Mouse (Mus musculus) limb, embryonic 14.5 days (tissue): ENCODE measurements around the gene Ptpn22. TPM values are rescaled to one million over a fixed set of nuclear protein-coding genes. Genes with fewer than 3 reads are reported as not detected.

ENCODE experiments used
- ATAC-seq: fragments of 200-750 bp; cut with Nextera tagmentation; 2 replicates; pipeline ENCODE4 v1.8.0; 2017; ENCODE audit warnings: low read depth, moderate number of reproducible peaks, moderate TSS enrichment; ENCODE audit not compliant: low FRiP score
- DNase-seq: peaks from one replicate; pipeline ENCODE4 v3.0.0-alpha.2; 2015; ENCODE audit warnings: low spot score
- H3K27ac ChIP-seq: fragments of 300-500 bp; sonication (generic); replicated peaks from 2 replicates; pipeline ENCODE4 v1.5.1; 2014; ENCODE audit warnings: low read depth, mild to moderate bottlenecking, low read length, moderate library complexity, mixed read lengths
- H3K27me3 ChIP-seq: fragments of 300-500 bp; sonication (generic); 2 replicates; pipeline ENCODE4 v1.6.1; 2014; ENCODE audit warnings: low read length, mixed read lengths; ENCODE audit not compliant: control insufficient read depth, insufficient read depth
- H3K36me3 ChIP-seq: fragments of 300-500 bp; sonication (generic); 2 replicates; pipeline ENCODE4 v1.6.1; 2014; ENCODE audit warnings: mild to moderate bottlenecking, low read length, moderate library complexity, mixed read lengths; ENCODE audit not compliant: control insufficient read depth, insufficient read depth
- H3K4me1 ChIP-seq: fragments of 300-500 bp; sonication (generic); 2 replicates; pipeline ENCODE4 v1.6.1; 2014; ENCODE audit warnings: antibody characterized with exemption, low read length, mixed read lengths; ENCODE audit not compliant: control insufficient read depth, insufficient read depth
- H3K4me2 ChIP-seq: fragments of 300-500 bp; sonication (generic); replicated peaks from 2 replicates; pipeline ENCODE4 v1.6.1; 2014; ENCODE audit warnings: low read depth, mild to moderate bottlenecking, low read length, moderate library complexity; ENCODE audit not compliant: severe bottlenecking
- H3K4me3 ChIP-seq: fragments of 300-500 bp; sonication (generic); replicated peaks from 2 replicates; pipeline ENCODE4 v1.5.1; 2014; ENCODE audit warnings: low read length
- H3K9ac ChIP-seq: fragments of 300-500 bp; sonication (generic); 2 replicates; pipeline ENCODE4 v1.6.1; 2014; ENCODE audit warnings: mild to moderate bottlenecking, low read depth, low read length, moderate library complexity; ENCODE audit not compliant: severe bottlenecking
- H3K9me3 ChIP-seq: fragments of 300-500 bp; sonication (generic); 2 replicates; pipeline ENCODE4 v1.6.1; 2016; ENCODE audit warnings: low read length; ENCODE audit not compliant: control insufficient read depth
- POLR2A ChIP-seq: fragments of 200-500 bp; IDR thresholded peaks from 2 replicates; pipeline ENCODE4 v1.8.0; 2012; ENCODE audit warnings: inconsistent platforms, mild to moderate bottlenecking, moderate library complexity, borderline replicate concordance; ENCODE audit not compliant: insufficient read depth, insufficient read length; ENCODE audit errors: extremely low read depth
- WGBS: fragments of 180-500 bp; shearing (Covaris S2); extraction: QIAGEN DNeasy Blood & Tissue Kit; methylation state at CpG from one replicate; pipeline ENCODE4 v1.1.7; 2014; 5-methylcytosine and 5-hydroxymethylcytosine counted together
- polyA plus RNA-seq, 2 experiments: library from polyadenylated mRNA; depleted of rRNA in 1 of 2; stranded (reverse) in 1 of 2; unstranded in 1 of 2; fragments of >200 nt; fragmentation: Nextera tagmentation in 1 of 2; extraction: Ambion mirVana in 1 of 2; gene quantifications; 2 replicates each; pipeline versions ENCODE4 v1.2.1 to v1.2.3; 2012 to 2014

The Ptpn22 gene
- polyA plus RNA-seq, 2 experiments: 0.47 to 1.1 TPM

DNA sequence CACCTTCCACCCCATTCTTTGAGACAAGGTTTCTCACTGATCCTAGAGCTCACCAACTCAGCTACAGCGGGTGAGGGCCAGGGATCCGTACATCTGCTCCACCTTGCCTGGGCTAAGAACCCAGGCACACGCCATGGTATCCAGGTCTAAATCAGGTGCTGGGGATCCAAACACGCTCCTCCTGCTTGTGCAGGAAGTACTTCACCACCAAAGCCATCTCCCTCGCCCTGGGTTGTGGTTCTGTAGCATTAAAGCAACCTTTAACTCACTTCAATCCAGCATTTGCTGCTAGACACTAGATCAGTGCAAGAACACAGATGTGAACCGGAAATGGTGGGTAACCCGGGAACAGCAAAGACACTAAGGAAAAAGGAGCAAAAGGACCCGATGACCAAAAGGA lies 7.7 kb upstream of the Ptpn22 start:
- no peaks in the 10 kb centered on the region for H3K36me3 ChIP-seq
- 84% methylated on average over 8 of the region's 8 CpGs for WGBS
- no peak overlapping the region for H3K27ac ChIP-seq
- DNase-seq (no peak), ATAC-seq (no peak)
- no peaks in the 10 kb centered on the region for H3K4me1 ChIP-seq
- no peak overlapping the region for H3K4me3 ChIP-seq
- no peaks in the 10 kb centered on the region for H3K27me3 ChIP-seq
- H3K9me3 ChIP-seq: no peaks in the 10 kb centered on the region
- TF ChIP-seq POLR2A: no peak
- H3K9ac ChIP-seq: no peak overlapping the region
- no peak overlapping the region for H3K4me2 ChIP-seq

DNA sequence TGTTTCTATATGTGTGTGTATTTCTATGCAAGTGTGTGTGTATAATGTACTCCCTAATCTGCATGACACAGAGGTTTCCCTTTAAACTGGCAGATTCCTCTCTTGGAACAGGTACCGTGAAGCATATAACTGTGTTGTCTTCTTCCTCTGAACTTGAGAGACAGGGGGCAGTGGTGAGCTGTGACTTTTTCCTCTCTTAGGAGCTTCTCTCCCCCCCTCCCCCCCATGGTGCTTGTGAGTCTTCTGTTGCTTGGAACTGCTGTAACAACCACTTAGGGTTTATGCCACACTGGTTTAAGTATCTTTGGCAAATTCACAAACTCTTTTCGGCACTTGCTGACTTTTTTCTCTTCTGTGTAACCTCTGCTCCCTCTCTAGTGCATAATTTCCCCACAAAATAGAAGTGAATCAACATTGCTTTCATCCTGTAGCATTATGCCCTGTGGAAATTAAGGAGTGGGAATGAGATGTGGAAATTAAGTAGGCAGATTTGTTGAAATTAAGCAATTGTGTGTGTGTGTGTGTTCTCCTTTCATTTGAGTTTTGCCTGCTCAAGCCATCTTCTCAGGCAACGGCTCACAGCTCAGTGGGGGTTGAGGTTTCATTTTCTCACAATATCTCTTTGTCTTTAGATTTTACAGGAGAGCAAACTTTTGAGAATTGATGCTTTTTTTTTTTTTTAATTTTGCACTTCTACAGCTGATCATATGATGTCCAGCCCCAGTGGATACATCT lies 6.9 kb upstream of the Ptpn22 start:
- H3K4me3 ChIP-seq: no peak overlapping the region
- H3K36me3 ChIP-seq: no peaks in the 10 kb centered on the region
- no peak overlapping the region for H3K4me2 ChIP-seq
- TF ChIP-seq POLR2A: no peak
- H3K27ac ChIP-seq: no peak overlapping the region
- no peaks in the 10 kb centered on the region for H3K27me3 ChIP-seq
- H3K9ac ChIP-seq: no peak overlapping the region
- H3K9me3 ChIP-seq: no peaks in the 10 kb centered on the region
- ATAC-seq (no peak), DNase-seq (peak; percentile 22)
- WGBS: 60% methylated on average over 3 of the region's 3 CpGs
- no peaks in the 10 kb centered on the region for H3K4me1 ChIP-seq

DNA sequence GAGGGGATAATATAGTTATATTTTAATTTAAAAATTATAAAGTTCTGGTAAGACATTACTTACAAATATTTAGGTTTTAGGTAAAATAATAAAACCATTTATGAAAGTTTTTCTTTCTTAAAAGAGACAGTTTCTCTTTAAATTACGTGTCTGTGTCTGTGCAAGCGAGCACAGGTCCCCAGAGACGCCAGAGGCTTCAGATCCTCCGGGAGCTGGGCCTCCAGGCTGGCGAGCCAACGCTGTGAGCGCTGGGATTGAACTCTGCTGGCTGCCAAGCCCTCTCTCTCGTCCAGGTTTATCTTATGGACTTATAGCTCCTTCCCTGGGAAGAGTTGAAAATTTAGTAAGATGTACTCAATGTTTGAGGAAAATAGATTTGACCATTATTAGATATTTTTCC lies 5.8 kb upstream of the Ptpn22 start:
- Histone ChIP-seq H3K36me3 (no peaks in the 10 kb centered on the region), H3K9me3 (no peaks in the 10 kb centered on the region), H3K4me1 (no peaks in the 10 kb centered on the region), H3K27me3 (no peaks in the 10 kb centered on the region), H3K4me3 (no peak overlapping the region), H3K9ac (no peak overlapping the region), H3K4me2 (no peak overlapping the region), H3K27ac (no peak overlapping the region)
- no peak for TF ChIP-seq POLR2A
- DNase-seq (no peak), ATAC-seq (no peak)
- WGBS: 54% methylated on average over 8 of the region's 8 CpGs

DNA sequence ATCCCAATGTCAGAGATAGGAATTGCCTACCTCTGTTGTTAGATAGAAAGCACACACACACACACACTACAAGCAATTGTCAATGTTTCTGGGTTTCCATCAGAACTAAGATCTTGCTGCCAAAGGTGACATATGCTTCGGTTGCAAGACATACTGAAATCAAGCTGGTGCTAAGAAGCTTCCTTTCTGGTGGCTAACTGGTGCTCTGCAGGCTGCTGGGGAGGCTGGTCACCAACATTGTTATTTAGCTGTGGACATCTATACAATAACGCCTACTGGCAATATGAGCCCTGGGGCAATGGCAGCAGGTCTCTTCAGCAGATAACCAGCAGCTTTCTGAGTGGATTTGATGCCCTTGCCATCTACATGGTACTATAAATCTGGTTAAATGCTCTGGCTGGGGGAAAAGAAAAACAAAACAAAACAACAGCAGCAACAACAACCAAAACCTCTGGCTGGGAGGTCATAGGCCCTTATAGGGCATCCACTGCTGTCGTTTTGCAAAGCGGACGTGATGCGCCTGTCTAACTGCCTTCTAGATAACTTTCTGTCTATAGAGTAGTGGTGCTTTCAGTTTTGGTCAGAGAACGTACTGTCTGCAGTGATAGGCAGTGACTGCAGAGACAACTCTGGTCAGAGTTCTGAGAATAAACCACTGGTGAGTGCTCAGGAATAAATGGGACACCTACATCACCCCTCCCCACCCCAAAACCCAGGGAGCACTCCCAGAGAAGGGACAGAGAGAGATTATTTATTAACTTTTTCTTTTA lies 2.4 kb upstream of the Ptpn22 start:
- H3K27me3 ChIP-seq: no peaks in the 10 kb centered on the region
- 88% methylated on average over 7 of the region's 7 CpGs for WGBS
- H3K9me3 ChIP-seq: no peaks in the 10 kb centered on the region
- no peak overlapping the region for H3K4me3 ChIP-seq
- ATAC-seq (no peak), DNase-seq (no peak)
- 0 out of 2 replicates have a peak, but pooled peaks cover 2% of the 10 kb centered on the region for H3K4me1 ChIP-seq
- H3K9ac ChIP-seq: no peak overlapping the region
- no peak overlapping the region for H3K4me2 ChIP-seq
- no peak overlapping the region for H3K27ac ChIP-seq
- no peak for TF ChIP-seq POLR2A
- no peaks in the 10 kb centered on the region for H3K36me3 ChIP-seq

DNA sequence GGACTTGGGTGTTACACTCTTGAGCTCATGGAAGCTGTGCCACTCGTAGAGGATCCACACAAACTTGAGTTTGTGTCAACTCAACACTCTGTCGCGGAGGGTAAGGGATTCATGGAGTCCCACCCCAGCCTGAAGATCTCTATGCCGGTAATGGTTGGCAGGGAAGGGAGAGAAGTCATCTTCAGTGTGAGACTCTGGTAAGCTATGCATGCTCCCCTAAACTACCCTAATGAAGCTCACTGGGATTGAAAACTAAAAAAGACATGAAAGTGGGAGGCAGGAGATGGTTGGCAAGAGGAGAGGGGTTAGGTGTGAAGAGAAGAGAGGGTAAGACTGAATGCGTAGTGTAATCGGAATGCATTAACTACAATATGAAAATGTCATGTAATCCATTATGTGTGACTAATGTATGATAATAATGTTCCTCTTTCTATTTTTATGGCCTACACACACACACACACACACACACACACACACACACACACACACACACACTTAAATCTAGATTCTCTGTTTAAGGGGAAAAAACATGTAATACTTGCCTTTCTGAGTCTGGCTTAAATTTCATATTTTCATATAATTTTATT lies 1.5 kb upstream of the Ptpn22 start:
- H3K4me1 ChIP-seq: 0 out of 2 replicates have a peak, but pooled peaks cover 2% of the 10 kb centered on the region
- 91% methylated on average over 6 of the region's 6 CpGs for WGBS
- DNase-seq (no peak), ATAC-seq (no peak)
- no peak overlapping the region for H3K4me2 ChIP-seq
- H3K27me3 ChIP-seq: no peaks in the 10 kb centered on the region
- no peak overlapping the region for H3K4me3 ChIP-seq
- no peaks in the 10 kb centered on the region for H3K36me3 ChIP-seq
- H3K9ac ChIP-seq: no peak overlapping the region
- H3K27ac ChIP-seq: no peak overlapping the region
- TF ChIP-seq POLR2A: no peak
- no peaks in the 10 kb centered on the region for H3K9me3 ChIP-seq
